Mouse (Mus musculus): ENCODE measurements at regions not wholly inside any gene's neighbourhood (a gene's known extent, or its start where the extent isn't known, plus 50 kb on each side); places are given as distances from the start of the nearest gene placed in this dataset.

GRCm38 (mm10) chr11:39596479-39596878, 1098.5 kb downstream of the Mat2b start:
- H3K27ac ChIP-seq = no peak overlapping the region
- H3K4me3 ChIP-seq = no peak overlapping the region
- intact Hi-C loops (cut with DNase I) = no loop called here
- 32% methylated on average over 4 of the region's 4 CpGs for WGBS
- no peaks in the 10 kb centered on the region for H3K4me1 ChIP-seq (ENCODE audit: control insufficient read depth, insufficient read depth, low read length)
- no peak for DNase-seq
- no peaks in the 10 kb centered on the region for H3K79me2 ChIP-seq (replicated peaks; ENCODE audit: control insufficient read depth, insufficient read depth, low read length)
- no peaks in the 10 kb centered on the region for H3K27me3 ChIP-seq (ENCODE audit: control insufficient read depth, insufficient read depth, low read length)
- H3K36me3 ChIP-seq (ENCODE audit: control insufficient read depth, insufficient read depth, low read length) = no peaks in the 10 kb centered on the region
- TF ChIP-seq CTCF (IDR thresholded peaks at IDR 0.05) = no peak
- no peak for TF ChIP-seq POLR2A (IDR thresholded peaks at IDR 0.05; ENCODE audit: insufficient read depth, low read depth, low read length)
- TF ChIP-seq EP300 (IDR thresholded peaks at IDR 0.05; ENCODE audit: insufficient read depth, low read depth, low read length) = no peak
- H3K9ac ChIP-seq (ENCODE audit: low read depth, low read length) = no peak overlapping the region

DNA sequence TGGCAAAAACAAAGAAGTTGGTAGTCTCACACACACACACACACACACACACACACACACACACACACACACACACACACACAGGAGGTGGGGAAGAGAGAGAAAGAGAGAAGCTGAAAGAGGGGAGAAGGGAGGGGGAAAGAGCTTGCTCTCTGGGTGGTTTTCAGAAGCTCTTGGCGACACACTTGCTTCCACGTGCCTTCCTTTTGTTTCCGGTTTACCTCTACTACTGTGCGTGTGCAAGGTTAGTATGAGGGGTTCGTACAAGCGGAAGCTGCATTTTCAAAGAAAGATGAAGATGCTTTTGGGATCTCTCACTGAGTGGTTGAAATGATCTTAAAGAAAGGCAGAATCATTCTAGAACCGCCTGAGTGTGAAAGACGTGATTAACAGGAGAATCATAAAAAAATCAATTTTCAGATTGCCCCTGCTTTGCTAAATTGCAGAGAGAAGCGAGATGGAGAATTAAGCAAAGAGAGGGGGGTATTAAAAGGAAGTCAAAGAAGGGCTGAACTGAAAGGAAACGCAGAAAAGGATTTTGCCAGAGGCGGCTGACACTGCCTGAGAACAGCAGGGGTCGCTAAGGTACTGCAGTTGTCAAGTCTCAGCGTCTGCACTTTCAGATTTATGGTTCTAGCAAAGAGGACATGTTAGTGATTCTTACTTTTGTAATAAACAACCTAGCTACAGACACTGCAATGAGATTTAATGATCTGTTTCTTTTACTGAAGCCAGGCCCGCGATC, 1106.2 kb downstream of the Mat2b start:
- no peaks in the 10 kb centered on the region for H3K36me3 ChIP-seq (ENCODE audit: control insufficient read depth, insufficient read depth, low read length)
- DNase-seq = peak in 1 of 2 experiments; percentile 15
- H3K4me1 ChIP-seq (ENCODE audit: control insufficient read depth, insufficient read depth, low read length) = no peaks in the 10 kb centered on the region
- TF ChIP-seq POLR2A (IDR thresholded peaks at IDR 0.05; ENCODE audit: insufficient read depth, low read depth, low read length) = no peak
- no peak for TF ChIP-seq EP300 (IDR thresholded peaks at IDR 0.05; ENCODE audit: insufficient read depth, low read depth, low read length)
- peak; percentile 79 for TF ChIP-seq CTCF (IDR thresholded peaks at IDR 0.05)
- H3K27me3 ChIP-seq (ENCODE audit: control insufficient read depth, insufficient read depth, low read length) = no peaks in the 10 kb centered on the region
- no peak overlapping the region for H3K4me3 ChIP-seq
- 17% methylated on average over 15 of the region's 15 CpGs for WGBS
- no peaks in the 10 kb centered on the region for H3K79me2 ChIP-seq (replicated peaks; ENCODE audit: control insufficient read depth, insufficient read depth, low read length)
- no peak overlapping the region for H3K27ac ChIP-seq
- intact Hi-C loops (cut with DNase I) = loop anchor here (2.0 to 5.0 kb wide), 2 partner anchors 558 to 1012 kb away; no protein-coding TSS in a partner anchor
- no peak overlapping the region for H3K9ac ChIP-seq (ENCODE audit: low read depth, low read length)

GRCm38 (mm10) chr11:39558287-39558686, 1136.7 kb downstream of the Mat2b start:
- H3K27me3 ChIP-seq (ENCODE audit: control insufficient read depth, insufficient read depth, low read length) = no peaks in the 10 kb centered on the region
- WGBS = 41% methylated on average over 3 of the region's 3 CpGs
- no peaks in the 10 kb centered on the region for H3K79me2 ChIP-seq (replicated peaks; ENCODE audit: control insufficient read depth, insufficient read depth, low read length)
- intact Hi-C loops (cut with DNase I) = no loop called here
- no peaks in the 10 kb centered on the region for H3K4me1 ChIP-seq (ENCODE audit: control insufficient read depth, insufficient read depth, low read length)
- H3K27ac ChIP-seq = no peak overlapping the region
- no peak overlapping the region for H3K4me3 ChIP-seq
- H3K36me3 ChIP-seq (ENCODE audit: control insufficient read depth, insufficient read depth, low read length) = no peaks in the 10 kb centered on the region
- H3K9ac ChIP-seq (ENCODE audit: low read depth, low read length) = no peak overlapping the region
- TF ChIP-seq CTCF (IDR thresholded peaks at IDR 0.05) (no peak), EP300 (IDR thresholded peaks at IDR 0.05; ENCODE audit: insufficient read depth, low read depth, low read length) (no peak), POLR2A (IDR thresholded peaks at IDR 0.05; ENCODE audit: insufficient read depth, low read depth, low read length) (no peak)
- no peak for DNase-seq

DNA sequence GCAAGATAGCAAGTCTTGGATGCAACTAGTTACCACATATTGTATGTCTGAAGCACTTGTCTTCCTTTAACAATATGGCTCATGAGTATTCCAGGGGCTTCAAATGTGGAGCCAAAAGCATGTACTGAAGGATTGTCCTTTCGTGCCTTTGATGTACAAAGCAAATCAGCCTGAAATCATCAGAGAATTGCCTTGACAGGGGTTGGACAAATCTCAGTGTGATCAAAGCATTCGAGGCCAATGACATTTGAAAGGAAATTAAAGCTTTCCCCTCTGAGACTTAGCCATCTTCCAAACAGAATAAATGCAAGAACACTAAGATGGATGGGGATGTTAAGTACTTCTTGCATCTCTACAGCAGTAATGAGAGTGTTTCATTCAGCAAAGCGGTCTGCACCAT, 1144.9 kb downstream of the Mat2b start:
- Histone ChIP-seq H3K27me3 (ENCODE audit: control insufficient read depth, insufficient read depth, low read length) (no peaks in the 10 kb centered on the region), H3K4me3 (no peak overlapping the region), H3K36me3 (ENCODE audit: control insufficient read depth, insufficient read depth, low read length) (no peaks in the 10 kb centered on the region), H3K79me2 (replicated peaks; ENCODE audit: control insufficient read depth, insufficient read depth, low read length) (no peaks in the 10 kb centered on the region), H3K4me1 (ENCODE audit: control insufficient read depth, insufficient read depth, low read length) (no peaks in the 10 kb centered on the region), H3K9ac (ENCODE audit: low read depth, low read length) (no peak overlapping the region), H3K27ac (no peak overlapping the region)
- DNase-seq = no peak
- 61% methylated on average over 3 of the region's 3 CpGs for WGBS
- TF ChIP-seq CTCF (IDR thresholded peaks at IDR 0.05) = no peak
- no peak for TF ChIP-seq POLR2A (IDR thresholded peaks at IDR 0.05; ENCODE audit: insufficient read depth, low read depth, low read length)
- no peak for TF ChIP-seq EP300 (IDR thresholded peaks at IDR 0.05; ENCODE audit: insufficient read depth, low read depth, low read length)
- intact Hi-C loops (cut with DNase I) = no loop called here

GRCm38 (mm10) chr11:39524866-39525649, 1169.9 kb downstream of the Mat2b start:
- Histone ChIP-seq H3K79me2 (replicated peaks; ENCODE audit: control insufficient read depth, insufficient read depth, low read length) (no peaks in the 10 kb centered on the region), H3K4me3 (no peak overlapping the region), H3K27ac (no peak overlapping the region), H3K9ac (ENCODE audit: low read depth, low read length) (no peak overlapping the region), H3K27me3 (ENCODE audit: control insufficient read depth, insufficient read depth, low read length) (no peaks in the 10 kb centered on the region), H3K4me1 (ENCODE audit: control insufficient read depth, insufficient read depth, low read length) (no peaks in the 10 kb centered on the region), H3K36me3 (ENCODE audit: control insufficient read depth, insufficient read depth, low read length) (no peaks in the 10 kb centered on the region)
- 49% methylated on average over 7 of the region's 7 CpGs for WGBS
- intact Hi-C loops (cut with DNase I) = no loop called here
- no peak for DNase-seq
- TF ChIP-seq POLR2A (IDR thresholded peaks at IDR 0.05; ENCODE audit: insufficient read depth, low read depth, low read length) = no peak
- no peak for TF ChIP-seq EP300 (IDR thresholded peaks at IDR 0.05; ENCODE audit: insufficient read depth, low read depth, low read length)
- no peak for TF ChIP-seq CTCF (IDR thresholded peaks at IDR 0.05)

DNA sequence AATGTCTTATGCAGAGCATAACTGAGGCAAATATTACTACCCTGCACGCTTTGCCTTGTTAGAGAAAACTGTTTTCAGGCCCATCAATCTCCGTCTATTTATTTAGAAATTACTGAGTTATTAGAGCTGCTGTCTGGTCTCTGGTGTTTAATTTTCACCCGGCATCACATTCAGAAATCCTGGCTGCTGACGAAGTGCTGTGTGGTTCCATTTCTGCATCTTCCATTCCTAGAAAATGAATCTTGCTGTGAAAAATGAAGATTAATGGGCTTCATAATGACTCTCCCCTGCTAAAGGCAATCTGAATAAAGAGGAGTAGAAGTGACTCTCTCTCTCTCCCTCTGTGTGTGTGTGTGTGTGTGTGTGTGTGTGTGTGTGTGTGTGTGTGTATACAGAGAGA, 1199.8 kb downstream of the Mat2b start:
- 75% methylated on average over 4 of the region's 4 CpGs for WGBS

More for the DNA sequence above, 1199.8 kb downstream of the Mat2b start:
- Histone ChIP-seq H3K36me3 (ENCODE audit: control insufficient read depth, insufficient read depth, low read length) (no peaks in the 10 kb centered on the region), H3K4me3 (no peak overlapping the region), H3K27ac (no peak overlapping the region), H3K9ac (ENCODE audit: low read depth, low read length) (no peak overlapping the region), H3K27me3 (ENCODE audit: control insufficient read depth, insufficient read depth, low read length) (no peaks in the 10 kb centered on the region), H3K79me2 (replicated peaks; ENCODE audit: control insufficient read depth, insufficient read depth, low read length) (no peaks in the 10 kb centered on the region), H3K4me1 (ENCODE audit: control insufficient read depth, insufficient read depth, low read length) (no peaks in the 10 kb centered on the region)
- no peak for DNase-seq
- intact Hi-C loops (cut with DNase I) = no loop called here
- TF ChIP-seq POLR2A (IDR thresholded peaks at IDR 0.05; ENCODE audit: insufficient read depth, low read depth, low read length) = no peak
- TF ChIP-seq EP300 (IDR thresholded peaks at IDR 0.05; ENCODE audit: insufficient read depth, low read depth, low read length) = no peak
- TF ChIP-seq CTCF (IDR thresholded peaks at IDR 0.05) = no peak
